14 mouse cellular contexts compared by ENCODE assay signal in the genomic region with DNA sequence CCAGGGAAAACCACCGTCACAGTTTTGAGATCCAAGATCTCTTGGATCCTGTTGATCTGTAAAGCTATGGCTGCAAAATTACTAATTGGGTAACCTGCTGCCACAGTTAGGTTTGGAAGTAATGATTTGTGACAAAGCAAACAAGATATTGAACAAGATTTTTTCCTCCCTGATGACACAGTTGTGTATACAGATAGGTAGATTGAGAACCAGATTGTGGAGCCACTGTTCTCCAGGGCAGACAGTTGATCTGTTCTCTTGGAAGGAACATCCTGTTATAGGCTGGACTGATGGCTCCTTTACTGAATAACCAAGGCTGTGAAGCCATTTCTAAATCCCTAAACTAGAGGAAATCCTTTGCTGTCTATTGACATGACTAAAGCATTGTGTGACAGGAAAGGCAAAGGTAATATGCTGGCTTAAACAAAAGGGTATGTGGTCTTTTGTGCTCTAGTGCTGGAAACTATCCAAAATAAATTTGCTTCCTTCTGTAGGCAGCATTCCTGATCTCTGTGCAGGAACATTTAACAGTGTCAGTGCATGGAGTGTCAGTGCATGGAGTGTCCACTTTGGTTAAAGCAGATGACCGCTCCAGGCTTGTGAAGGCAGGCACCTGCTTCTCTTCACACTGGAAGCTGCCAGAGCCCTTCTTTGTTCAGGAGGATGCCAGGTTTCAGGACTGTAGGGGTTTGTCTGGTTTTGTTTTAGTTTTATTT. TPM values are rescaled to one million over a fixed set of nuclear protein-coding genes. Genes with fewer than 3 reads are reported as not detected.
DNase-seq lines count a peak whose midpoint lies in the region; ATAC-seq and TF ChIP-seq lines count a peak whose summit lies in the region.
"Had no signal": no experiment of that assay in that cellular context is flagged by ENCODE, and none has a peak within 500 bp of the region (broad histone marks: within the 10 kb centered on the region; RNA-seq: fewer than 3 reads in every experiment).

No protein-coding gene starts in this region.

- no peaks in the 10 kb centered on the region for H3K27me3 ChIP-seq in heart, embryonic 12.5 days (replicated peaks)
- H3K27me3 ChIP-seq in kidney, postnatal 0 days (ENCODE audit: insufficient read depth, low read length), result no peaks in the 10 kb centered on the region
- H3K27me3 ChIP-seq in kidney, embryonic 14.5 days (ENCODE audit: control insufficient read depth, insufficient read depth, low read length), result no peaks in the 10 kb centered on the region
- no peaks in the 10 kb centered on the region for H3K27me3 ChIP-seq in neural tube, embryonic 13.5 days
- H3K27me3 ChIP-seq in neural tube, embryonic 15.5 days (replicated peaks), result no peaks in the 10 kb centered on the region

- peak; percentile 45; the same call in 1 of the 2 replicates for ATAC-seq in cerebellum, adult (ENCODE audit: insufficient number of reproducible peaks, low FRiP score, low TSS enrichment)
- ATAC-seq in heart, embryonic 12.5 days (ENCODE audit: insufficient number of reproducible peaks, low FRiP score), result no peak; the same call in 1 of the 2 replicates
- ATAC-seq in kidney, postnatal 0 days (replicated peaks; ENCODE audit: low FRiP score, low read depth), result no peak
- ATAC-seq in kidney, embryonic 14.5 days (ENCODE audit: low FRiP score, low TSS enrichment), result no peak
- no peak for ATAC-seq in neural tube, embryonic 13.5 days (ENCODE audit: low read depth)
- ATAC-seq in neural tube, embryonic 15.5 days (ENCODE audit: low FRiP score), result no peak
- ATAC-seq: lung, postnatal 0 days had no signal

- no peak for TF ChIP-seq CTCF in kidney, postnatal 0 days (IDR thresholded peaks at IDR 0.05; ENCODE audit: low read depth)

- no peak overlapping the region for H3K9ac ChIP-seq in heart, embryonic 12.5 days
- no peak overlapping the region for H3K9ac ChIP-seq in kidney, postnatal 0 days (ENCODE audit: low read depth, low read length)
- no peak overlapping the region for H3K9ac ChIP-seq in kidney, embryonic 14.5 days (ENCODE audit: low read depth, low read length)
- H3K9ac ChIP-seq in neural tube, embryonic 13.5 days, result no peak overlapping the region
- H3K9ac ChIP-seq in neural tube, embryonic 15.5 days (replicated peaks), result no peak overlapping the region

- WGBS in heart, embryonic 12.5 days, result 51% methylated on average over 2 of the region's 2 CpGs
- 64% methylated on average over 2 of the region's 2 CpGs for WGBS in kidney, postnatal 0 days
- WGBS in kidney, embryonic 14.5 days, result 86% methylated on average over 2 of the region's 2 CpGs
- WGBS in neural tube, embryonic 13.5 days, result 97% methylated on average over 2 of the region's 2 CpGs
- 83% methylated on average over 2 of the region's 2 CpGs for WGBS in neural tube, embryonic 15.5 days

- intact Hi-C loops in heart, postnatal 14 days (cut with DNase I), result loop anchor here (10.0 kb wide), 1 partner anchor 199 kb away; no protein-coding TSS in a partner anchor

- H3K9me3 ChIP-seq in heart, embryonic 12.5 days (replicated peaks), result no peaks in the 10 kb centered on the region
- H3K9me3 ChIP-seq in kidney, postnatal 0 days (replicated peaks; ENCODE audit: low read length), result no peaks in the 10 kb centered on the region
- no peaks in the 10 kb centered on the region for H3K9me3 ChIP-seq in kidney, embryonic 14.5 days (ENCODE audit: control insufficient read depth, low read length)
- H3K9me3 ChIP-seq in neural tube, embryonic 13.5 days, result no peaks in the 10 kb centered on the region
- no peaks in the 10 kb centered on the region for H3K9me3 ChIP-seq in neural tube, embryonic 15.5 days (replicated peaks)
- H3K9me3 ChIP-seq: hindbrain, embryonic 10.5 days; midbrain, embryonic 10.5 days had no signal

- 0 out of 2 replicates have a peak, but pooled peaks cover 8% of the 10 kb centered on the region for H3K36me3 ChIP-seq in heart, embryonic 12.5 days
- 0 out of 2 replicates have a peak, but pooled peaks cover 6% of the 10 kb centered on the region for H3K36me3 ChIP-seq in kidney, postnatal 0 days (ENCODE audit: insufficient read depth, low read length)
- H3K36me3 ChIP-seq in kidney, embryonic 14.5 days (ENCODE audit: control insufficient read depth, insufficient read depth, low read length), result peaks cover 8% of the 10 kb centered on the region; the same call in 1 of the 2 replicates
- peaks cover 11% of the 10 kb centered on the region for H3K36me3 ChIP-seq in neural tube, embryonic 13.5 days
- H3K36me3 ChIP-seq in neural tube, embryonic 15.5 days, result 0 out of 2 replicates have a peak, but pooled peaks cover 2% of the 10 kb centered on the region

- peaks cover 10% of the 10 kb centered on the region for H3K4me1 ChIP-seq in heart, embryonic 12.5 days (replicated peaks)
- H3K4me1 ChIP-seq in kidney, postnatal 0 days (replicated peaks; ENCODE audit: insufficient read depth, low read length), result 0 out of 2 replicates have a peak, but pooled peaks cover 3% of the 10 kb centered on the region
- no peaks in the 10 kb centered on the region for H3K4me1 ChIP-seq in kidney, embryonic 14.5 days (ENCODE audit: control insufficient read depth, insufficient read depth, low read length)
- 0 out of 2 replicates have a peak, but pooled peaks cover 9% of the 10 kb centered on the region for H3K4me1 ChIP-seq in neural tube, embryonic 13.5 days (replicated peaks)
- H3K4me1 ChIP-seq in neural tube, embryonic 15.5 days, result no peaks in the 10 kb centered on the region; the same call in 1 of the 2 replicates
- H3K4me1 ChIP-seq: hindbrain, embryonic 10.5 days; midbrain, embryonic 10.5 days had no signal

- H3K27ac ChIP-seq in heart, embryonic 12.5 days (ENCODE audit: poor library complexity, severe bottlenecking), result peak overlapping the region; percentile 51
- H3K27ac ChIP-seq in kidney, postnatal 0 days, result no peak overlapping the region
- no peak overlapping the region for H3K27ac ChIP-seq in kidney, embryonic 14.5 days (ENCODE audit: low read depth, low read length)
- 0 out of 2 replicates have a peak overlapping the region, but pooled peaks have one; percentile 1 for H3K27ac ChIP-seq in neural tube, embryonic 13.5 days (replicated peaks)
- H3K27ac ChIP-seq in neural tube, embryonic 15.5 days (replicated peaks), result no peak overlapping the region
- H3K27ac ChIP-seq: hindbrain, embryonic 10.5 days; midbrain, embryonic 10.5 days had no signal

- no peak overlapping the region for H3K4me3 ChIP-seq in heart, embryonic 12.5 days
- H3K4me3 ChIP-seq in kidney, postnatal 0 days (replicated peaks; ENCODE audit: low read depth, low read length), result no peak overlapping the region
- H3K4me3 ChIP-seq in kidney, embryonic 14.5 days (ENCODE audit: low read length), result no peak overlapping the region
- H3K4me3 ChIP-seq in neural tube, embryonic 13.5 days, result no peak overlapping the region
- no peak overlapping the region for H3K4me3 ChIP-seq in neural tube, embryonic 15.5 days (replicated peaks)
- H3K4me3 ChIP-seq: hindbrain, embryonic 10.5 days; midbrain, embryonic 10.5 days had no signal

- H3K4me2 ChIP-seq in heart, embryonic 12.5 days, result no peak overlapping the region
- H3K4me2 ChIP-seq in kidney, postnatal 0 days (ENCODE audit: low read length), result no peak overlapping the region
- no peak overlapping the region for H3K4me2 ChIP-seq in kidney, embryonic 14.5 days (replicated peaks; ENCODE audit: low read depth, low read length)
- no peak overlapping the region for H3K4me2 ChIP-seq in neural tube, embryonic 13.5 days
- H3K4me2 ChIP-seq in neural tube, embryonic 15.5 days, result no peak overlapping the region

- no peak for DNase-seq in cerebellum, adult 9-10 months
- DNase-seq in heart, postnatal 14 days, result no peak
- DNase-seq in kidney, postnatal 0 days (ENCODE audit: low spot score), result peak; percentile 49
- DNase-seq: adrenal gland, postnatal 14 days; gastrocnemius, postnatal 14 days; kidney, adult 11 months had no signal

RNA-seq across cellular contexts. Expression of a gene that starts 15.0 kb away (rescaled TPM):
- polyA plus RNA-seq in heart, embryonic 12.5 days (2016; fragmentation: Nextera tagmentation; extraction: Ambion mirVana), result 34.2 and 35.8 TPM in 2 replicates
- total RNA-seq in heart, postnatal 14 days (2021), result 10 to 100 TPM; 37.5 to 41.4 TPM
- 19.7 and 19.8 TPM in 2 replicates for polyA plus RNA-seq in kidney, postnatal 0 days (2015; fragmentation: Nextera tagmentation; extraction: Ambion mirVana)
- 26.0 and 42.2 TPM in 2 replicates for polyA plus RNA-seq in kidney, embryonic 14.5 days (2014; fragmentation: Nextera tagmentation; extraction: Ambion mirVana)
- polyA plus RNA-seq in neural tube, embryonic 13.5 days (2015; fragmentation: Nextera tagmentation; extraction: Ambion mirVana), result 36.2 and 36.7 TPM in 2 replicates
- polyA plus RNA-seq in neural tube, embryonic 15.5 days (2015; fragmentation: Nextera tagmentation; extraction: Ambion mirVana), result 32.5 and 36.9 TPM in 2 replicates

Comparison
In these comparisons a context has a peak if more than half of its experiments do, and no peak if none do; other contexts are left out.
1. H3K27ac ChIP-seq: peak in heart, embryonic 12.5 days (single experiment) and neural tube, embryonic 13.5 days (single experiment); none in kidney, postnatal 0 days (single experiment), kidney, embryonic 14.5 days (single experiment) and neural tube, embryonic 15.5 days (single experiment).